Mouse (Mus musculus) layer of hippocampus, adult 9-11 months (tissue): ENCODE data around the gene Ets2.
"Not testable (repeated sequence)": the region's sequence is repeated elsewhere in the genome, so short reads cannot be mapped to it uniquely, and the experiment has no call there.

Source experiments
- DNase-seq: peaks from one replicate; pipeline ENCODE4 v3.0.0; 2022

Gene Ets2

DNA sequence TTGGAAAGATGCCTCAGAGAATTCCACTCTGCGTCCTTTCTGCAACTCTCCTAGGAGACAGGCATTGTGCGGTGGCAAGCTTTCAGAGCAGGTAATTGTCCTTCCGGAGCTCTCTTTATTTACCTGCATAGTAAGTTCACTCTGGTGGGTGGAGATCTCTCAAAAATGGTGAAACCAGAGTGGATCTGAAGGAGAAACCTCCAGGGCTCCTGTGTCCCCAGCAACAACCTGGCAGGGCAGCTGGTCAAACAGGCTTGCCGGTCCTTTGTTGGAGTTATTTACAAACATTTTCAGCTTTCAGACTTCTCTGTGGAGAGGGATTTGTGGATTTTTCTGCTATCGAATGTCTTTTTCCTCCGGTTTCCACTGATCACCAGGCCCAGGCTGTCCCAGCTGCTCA, 34.6 kb downstream of the Ets2 start:
- DNase-seq, result no peak

DNA sequence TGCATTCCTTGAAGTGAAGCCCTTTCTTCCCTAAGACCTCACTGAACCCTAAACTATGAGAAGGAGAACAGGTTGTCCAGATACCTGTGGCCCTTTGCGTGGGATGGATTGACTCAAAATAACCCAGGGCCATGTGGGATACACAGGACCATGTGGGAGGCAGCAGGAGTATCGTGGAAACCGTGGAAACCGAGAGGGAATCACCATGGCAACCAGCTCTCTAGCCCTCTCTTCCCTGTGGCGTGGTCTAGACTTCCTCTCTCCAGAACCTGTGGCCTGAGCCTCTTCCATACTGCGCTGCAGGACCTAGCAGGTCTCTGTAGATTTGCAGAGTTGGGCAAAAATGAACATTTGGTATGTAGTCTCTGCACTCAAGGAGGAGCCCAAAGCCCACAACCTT, 37.6 kb downstream of the Ets2 start:
- DNase-seq, result peak; percentile 75

DNA sequence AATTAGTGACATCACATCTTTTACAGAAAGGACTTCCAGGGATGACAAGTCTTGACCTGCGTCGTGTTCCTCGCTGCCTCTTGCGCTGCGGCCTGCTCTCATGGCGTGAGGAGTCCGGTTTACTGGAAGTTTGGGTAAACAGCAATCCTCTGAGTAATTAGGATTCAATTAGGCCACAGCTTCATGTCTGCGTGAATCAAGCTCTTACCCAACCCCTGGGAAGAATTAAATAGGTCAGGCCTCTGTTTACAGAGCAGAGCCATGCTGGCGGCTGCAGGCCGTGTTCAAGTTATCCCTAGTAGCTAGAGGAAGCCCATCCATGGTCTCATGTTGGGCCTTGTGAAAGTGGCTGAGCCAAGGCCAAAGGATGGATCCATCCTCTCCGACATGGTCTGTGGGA, 39.5 kb downstream of the Ets2 start:
- DNase-seq, result no peak

DNA sequence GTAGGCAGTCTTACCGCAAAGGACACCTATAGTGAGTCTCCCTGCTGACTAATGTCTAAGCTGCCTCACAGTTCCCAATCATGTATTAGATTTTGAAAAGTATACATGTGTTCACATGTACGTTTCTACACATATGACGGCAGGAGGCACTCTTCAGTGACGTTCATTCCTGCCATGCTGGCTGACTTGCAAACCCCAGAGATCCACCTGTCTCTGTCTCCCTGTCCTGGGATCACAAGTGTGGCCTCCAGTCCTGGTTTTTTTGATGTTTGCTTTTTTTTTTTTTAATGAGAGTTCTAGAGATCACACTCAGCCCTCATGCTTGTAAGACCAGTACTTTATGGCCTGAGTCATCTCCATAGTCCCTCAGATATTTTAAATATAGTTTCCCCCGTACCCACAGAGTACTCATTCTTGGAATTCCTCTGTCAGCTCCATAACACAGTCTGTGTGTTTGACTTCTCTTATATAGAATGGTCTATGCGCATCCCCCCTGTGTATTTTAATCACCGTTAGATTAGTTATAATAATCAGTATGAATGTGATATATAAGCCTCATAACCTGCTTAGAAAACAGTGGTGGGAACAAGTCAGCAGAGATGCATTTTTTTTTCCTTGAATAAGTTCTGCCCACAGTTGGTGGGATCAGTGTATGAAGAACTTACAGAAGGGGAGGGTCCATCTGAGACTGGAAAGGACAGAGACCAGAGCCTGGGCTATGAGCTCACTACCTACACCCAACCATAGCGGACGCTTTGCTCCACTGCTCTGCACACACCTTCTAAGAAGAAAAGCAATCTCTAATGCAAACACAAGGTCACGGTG, 40.3 kb downstream of the Ets2 start:
- no peak for DNase-seq

DNA sequence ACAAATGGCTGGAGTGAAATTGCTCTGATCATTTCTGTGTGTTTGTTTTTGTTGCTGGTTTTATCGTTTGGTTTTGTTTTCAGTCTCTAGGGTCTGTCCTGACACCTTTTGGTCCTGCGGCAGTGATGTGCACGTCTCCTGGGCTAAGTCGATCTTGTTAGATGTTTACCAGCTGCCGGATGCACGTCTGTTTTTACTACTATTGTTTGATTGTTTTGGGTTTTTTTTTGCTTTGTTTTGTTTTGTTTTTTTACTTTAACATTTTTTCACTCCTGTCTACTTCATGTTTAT, 40.8 kb downstream of the Ets2 start:
- no peak for DNase-seq

DNA sequence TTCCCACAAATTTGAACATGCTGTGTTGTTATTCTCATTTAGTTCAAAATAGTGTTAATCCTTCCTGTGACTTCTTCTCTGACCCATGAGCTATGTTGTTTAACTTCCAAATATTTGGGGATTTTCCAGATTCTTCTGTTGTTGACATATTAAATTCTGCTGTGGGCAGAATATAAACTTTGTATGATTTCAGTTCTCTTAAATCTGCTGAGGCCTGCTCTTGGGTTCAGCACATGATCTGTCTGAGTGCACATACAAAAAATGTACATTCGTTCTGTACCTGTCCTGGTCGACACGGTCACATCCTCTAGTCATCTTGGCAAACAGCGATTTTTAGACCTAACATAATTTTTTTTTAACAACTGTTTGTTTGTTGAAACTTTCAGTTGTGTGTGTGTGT, 41.2 kb downstream of the Ets2 start:
- DNase-seq, result no peak

DNA sequence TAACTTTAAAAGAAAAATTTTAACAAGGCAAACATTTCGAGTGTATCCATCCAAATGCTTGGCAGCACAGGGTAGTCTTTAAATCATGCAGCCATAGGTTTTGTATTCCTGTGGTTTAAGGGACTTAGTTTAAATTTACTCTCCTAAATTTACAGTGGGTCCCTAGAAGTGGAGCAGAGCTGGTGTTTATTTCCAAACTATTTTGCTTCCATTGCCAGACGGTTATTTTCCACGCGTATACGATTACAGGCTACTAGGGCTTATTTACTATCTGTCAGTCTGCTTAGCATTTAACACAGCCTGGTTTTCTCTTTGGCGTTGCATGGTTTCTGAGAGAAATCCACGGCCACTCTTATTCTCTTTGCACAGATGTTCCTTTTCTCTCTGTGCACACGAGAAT, 42.9 kb downstream of the Ets2 start:
- no peak for DNase-seq

DNA sequence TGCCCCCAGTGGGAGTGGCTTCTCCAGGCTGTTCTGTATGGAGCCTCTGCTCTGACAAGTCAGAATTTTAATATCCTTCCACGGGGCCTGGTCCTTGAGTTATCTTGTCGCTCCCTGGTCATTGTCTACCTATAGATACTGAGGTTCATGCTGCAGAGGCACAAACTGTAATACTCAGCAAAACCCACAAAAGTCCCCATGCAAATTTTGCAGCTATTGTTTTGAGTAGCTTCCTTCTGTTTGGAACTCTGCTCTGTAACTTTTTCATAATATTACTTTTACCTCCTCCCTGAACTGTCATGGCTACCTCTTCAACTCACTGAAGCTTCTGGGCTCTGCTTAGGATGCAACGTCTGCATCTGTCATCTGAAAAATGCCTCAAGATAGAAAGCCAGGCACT, 43.8 kb downstream of the Ets2 start:
- no peak for DNase-seq

DNA sequence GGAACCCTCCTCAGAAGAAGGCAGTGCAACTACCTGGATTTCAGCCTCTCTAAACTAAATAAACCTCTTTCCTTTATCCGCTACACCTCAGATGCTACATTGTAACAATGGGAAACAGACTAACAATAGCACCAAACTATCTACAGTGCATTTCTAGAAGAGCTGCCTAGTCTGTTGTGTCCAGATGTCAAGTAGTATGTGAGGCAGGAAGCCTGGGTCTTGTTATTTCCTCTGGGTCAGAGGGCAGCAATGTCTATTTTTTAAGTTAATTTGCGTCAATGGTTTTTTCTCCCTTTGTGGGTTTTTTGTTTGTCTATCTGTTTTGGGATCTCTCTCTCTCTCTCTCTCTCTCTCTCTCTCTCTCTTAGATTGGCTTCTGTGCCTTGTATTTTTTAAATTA, 44.7 kb downstream of the Ets2 start:
- DNase-seq, result no peak

DNA sequence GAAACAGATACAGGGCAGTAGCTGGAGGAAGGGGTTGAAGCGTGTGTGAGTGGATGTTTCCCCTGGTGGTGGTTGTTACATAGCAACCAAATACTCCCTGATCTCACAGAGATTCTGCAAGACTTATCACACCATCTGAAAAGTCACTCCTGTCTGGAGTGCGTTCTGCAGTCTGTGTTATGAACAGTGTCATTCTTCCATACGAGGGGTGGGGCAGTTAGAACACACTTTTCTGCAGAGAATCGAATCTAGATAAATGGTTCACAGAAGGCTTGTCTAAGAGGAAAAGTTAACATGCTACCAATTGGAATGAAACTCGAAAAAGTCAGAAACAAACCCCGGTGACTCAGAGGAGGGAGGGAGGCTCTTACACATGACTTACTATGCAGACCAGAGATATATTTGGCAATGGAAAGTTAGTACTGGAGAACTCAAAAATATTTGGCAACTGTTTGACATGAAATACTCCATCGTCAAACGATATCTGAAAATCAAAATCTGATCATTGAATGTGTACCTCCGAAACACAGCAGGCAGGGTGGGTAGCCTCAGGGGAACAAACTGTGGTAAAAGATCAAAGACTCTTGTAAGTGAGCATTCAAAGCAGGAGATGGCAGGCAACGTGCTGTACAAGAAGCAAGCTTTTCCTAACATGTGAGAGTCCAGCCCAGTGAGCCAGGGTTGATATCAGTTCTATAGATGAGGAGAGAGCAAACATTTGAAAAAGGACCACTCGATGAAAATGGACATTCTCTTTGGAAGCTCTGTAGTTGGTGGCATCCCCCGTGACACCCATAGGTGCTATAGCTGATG, 47.6 kb downstream of the Ets2 start:
- no peak for DNase-seq

DNA sequence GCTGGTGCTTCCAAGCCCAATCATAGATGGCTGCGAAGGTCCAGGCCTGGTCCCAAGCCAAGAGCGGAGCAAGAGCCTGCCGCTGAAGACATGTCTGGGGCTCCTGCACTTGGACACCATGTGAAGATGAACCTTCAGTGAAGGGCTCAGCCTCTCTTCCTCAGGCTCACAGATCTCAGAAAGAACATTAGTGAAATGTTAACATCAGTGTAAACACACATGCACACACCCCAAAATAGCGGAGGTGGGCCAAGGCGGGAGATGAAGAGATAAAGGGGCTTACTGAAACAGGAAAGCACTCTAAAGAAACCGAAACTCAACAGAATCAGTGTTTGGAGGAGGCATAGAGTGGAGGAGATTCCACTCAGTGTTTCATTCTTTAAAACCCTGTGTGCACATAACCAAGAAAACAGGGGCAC, 48.3 kb downstream of the Ets2 start:
- DNase-seq, result no peak

DNA sequence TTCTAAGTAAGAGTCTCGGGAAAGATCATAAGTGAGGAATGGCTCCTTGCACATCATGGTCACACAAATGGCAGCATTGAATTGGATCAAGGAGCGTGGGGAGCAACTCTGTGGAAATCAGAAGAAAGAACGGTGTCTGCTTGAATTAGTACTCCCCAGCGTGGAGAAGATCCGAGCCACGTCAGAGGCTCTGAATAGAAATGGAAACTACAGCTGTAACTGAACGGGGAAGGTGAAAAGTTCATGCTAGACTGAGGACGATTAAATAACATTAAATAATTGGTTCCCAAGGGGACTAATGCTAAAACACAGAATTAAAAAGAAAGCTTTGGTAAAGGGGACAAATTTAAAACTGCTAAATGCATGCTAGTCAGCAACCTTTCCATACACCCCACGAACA, 50.6 kb downstream of the Ets2 start:
- DNase-seq, result no peak

DNA sequence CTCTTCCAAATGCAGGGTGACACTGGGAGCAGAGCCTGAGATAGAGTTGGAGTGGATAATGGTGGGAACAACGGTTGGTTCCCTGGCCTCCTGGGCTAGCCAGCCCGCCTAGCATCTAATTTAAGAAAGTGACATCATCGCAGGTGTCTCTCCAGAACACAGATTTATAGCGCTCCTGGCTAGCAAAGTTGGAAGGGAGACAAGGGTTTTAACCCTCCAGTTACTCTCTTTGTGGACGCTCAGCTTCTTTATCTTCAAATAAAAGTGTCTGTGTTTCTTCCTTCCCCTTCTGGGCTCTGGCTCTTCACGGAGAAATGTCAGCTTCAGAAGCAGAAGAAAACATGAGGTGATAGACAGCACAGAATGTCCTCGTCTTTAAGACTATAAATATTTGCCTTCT, 51.4 kb downstream of the Ets2 start:
- DNase-seq, result no peak

DNA sequence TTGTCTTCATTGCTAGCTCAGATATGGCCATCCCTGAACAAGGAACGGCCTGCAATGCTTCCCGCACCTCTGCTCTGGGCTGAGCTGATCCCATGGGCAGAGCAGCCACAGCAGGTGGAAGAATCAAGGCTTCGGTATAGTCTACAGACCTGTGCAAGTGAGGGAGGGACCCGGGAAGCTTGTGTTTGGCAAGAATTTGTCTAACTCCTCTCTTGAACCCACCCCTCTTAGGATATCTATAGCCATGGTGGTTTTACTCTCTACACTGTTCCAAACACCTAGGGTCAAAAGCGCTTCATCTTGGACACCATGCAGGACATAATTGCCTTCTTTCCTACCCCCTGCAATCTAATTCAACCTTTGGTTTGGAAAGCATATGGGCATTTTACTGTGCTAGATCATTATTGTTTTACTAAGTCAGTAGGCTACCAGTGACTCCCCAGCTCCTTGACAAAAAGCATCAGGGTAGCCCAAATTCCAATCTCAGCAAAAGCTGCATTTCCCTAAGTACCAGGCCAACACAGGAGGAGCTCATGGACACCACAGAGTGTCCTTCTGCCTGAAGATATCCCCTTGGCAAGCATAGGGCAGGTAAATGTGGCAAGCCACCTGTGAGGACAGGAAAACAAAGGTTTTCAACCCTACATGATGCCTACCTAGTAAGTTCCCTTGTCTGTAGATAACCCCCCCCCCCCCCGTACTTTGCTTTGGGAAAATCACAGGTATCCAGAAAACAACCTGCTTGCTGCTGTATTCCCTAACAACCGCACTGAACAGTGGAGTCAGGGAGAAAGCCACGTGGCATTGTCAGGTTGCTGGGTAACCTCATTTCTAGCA, 57.5 kb downstream of the Ets2 start:
- DNase-seq, result no peak

DNA sequence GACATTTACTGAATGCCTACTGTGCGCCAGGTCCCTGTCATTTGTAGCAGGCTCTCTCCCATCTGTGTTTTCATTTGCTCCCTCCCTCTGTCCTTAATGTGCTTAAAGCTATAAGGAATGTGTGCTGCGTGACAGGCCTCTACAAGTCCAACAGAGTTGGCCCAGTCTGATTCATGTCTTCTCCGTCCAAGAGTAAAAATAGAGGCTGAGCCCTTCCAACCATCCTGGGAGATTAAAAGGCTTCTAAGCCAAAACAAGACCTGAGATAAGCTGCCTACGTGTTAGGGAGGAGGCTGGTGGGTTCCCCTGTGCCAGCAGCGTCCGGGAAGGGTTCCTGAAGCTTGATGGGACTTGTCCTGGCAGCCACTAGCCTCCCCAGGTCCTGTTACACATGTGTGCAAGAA, 58.1 kb downstream of the Ets2 start:
- peak; percentile 22 for DNase-seq

DNA sequence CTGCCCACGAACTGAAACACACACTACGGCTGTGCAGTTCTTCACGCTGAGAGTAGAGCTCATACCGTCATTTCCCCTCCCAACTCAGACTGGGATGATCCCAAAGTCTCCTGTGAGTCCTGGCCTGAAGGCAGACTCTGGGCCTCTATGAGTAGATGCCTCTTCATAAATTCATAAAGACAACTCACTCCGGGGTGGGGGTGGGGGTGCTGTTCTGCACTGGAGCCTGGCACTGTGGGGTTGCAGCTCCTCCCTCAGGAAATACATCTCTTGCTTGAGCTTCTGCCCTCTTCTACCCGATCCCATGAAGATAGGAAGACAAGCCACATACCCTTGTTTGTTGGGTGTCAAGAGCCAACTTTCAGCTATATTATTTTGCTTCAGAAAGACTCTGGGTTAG, 59.9 kb downstream of the Ets2 start:
- DNase-seq, result no peak

DNA sequence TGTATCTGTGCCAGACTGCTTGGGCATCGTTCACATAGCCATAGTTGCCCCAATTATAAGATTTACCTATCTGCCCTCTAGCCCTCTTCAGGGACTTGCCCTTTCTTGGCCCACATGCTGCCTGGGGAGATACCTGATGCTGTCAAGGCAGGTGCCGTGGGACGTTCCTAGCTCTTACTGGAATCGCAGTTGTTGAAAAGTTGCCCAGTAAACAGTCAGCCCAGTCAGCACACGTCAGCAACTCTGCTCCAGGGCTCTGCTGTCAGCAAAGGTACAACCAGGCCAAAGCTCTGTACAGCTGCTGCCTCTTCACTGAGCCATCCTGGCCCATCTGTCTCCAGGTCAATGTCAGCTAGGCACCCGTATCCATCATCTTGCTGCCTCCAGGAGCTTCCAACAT, 61.3 kb downstream of the Ets2 start:
- no peak for DNase-seq

DNA sequence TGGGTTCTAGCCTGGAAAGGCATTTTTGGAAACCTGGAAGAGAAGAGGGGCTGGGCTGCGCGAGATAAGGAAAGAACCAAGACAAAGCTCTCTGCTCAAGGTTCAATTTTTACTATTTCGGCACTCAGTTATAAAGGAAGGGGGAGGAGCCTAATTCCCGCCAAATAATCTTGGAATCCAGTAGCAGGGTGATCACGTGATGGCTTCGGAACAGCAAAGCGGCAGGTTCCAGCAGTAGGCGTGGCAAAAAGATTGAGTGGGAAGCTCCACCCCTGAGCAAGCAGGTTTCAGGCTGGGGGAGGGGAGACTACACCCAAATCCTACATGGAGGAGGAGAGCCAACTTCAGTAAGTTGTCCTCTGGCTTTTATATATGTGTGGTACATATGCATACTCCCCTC, 62.2 kb downstream of the Ets2 start:
- not testable (repeated sequence) for DNase-seq

DNA sequence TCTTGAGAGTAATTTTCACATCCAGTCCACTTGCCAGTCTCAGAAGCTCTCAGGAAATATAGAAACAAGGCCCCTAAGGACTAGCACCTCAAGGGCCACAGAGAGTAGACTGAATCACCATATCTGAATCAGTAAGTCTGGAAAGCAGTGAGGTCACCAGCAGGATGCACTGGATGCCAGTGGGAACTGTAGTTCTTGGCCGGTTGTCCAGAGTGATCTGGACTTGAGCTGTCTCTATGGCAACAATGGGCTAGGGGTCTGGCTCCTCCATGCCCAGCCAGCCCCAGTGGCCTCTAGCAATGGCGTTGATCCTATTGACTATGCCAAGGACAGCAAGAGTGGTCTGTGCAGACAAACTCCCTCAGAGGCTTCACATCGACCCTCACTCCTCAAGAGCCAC, 64.3 kb downstream of the Ets2 start:
- no peak for DNase-seq

DNA sequence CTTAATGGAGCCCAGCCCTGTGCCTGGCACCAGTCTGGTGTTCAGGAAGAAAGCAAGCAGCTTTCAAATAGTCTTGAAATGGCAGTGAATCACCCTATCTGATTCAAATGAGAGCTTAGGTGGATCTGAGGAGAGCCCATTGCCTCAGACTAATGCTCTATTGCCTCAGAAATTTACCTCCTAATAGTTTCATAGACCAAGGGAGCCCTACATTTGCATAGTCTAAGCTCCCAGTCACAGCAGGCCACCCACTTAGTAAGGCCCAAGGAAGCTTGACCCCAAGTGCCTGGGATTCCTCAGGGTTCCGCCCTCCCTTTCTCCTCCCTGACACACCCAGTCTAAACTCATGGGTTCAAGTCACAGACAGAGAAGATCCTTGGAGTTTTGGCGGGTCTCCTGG, 65.4 kb downstream of the Ets2 start:
- DNase-seq, result no peak

DNA sequence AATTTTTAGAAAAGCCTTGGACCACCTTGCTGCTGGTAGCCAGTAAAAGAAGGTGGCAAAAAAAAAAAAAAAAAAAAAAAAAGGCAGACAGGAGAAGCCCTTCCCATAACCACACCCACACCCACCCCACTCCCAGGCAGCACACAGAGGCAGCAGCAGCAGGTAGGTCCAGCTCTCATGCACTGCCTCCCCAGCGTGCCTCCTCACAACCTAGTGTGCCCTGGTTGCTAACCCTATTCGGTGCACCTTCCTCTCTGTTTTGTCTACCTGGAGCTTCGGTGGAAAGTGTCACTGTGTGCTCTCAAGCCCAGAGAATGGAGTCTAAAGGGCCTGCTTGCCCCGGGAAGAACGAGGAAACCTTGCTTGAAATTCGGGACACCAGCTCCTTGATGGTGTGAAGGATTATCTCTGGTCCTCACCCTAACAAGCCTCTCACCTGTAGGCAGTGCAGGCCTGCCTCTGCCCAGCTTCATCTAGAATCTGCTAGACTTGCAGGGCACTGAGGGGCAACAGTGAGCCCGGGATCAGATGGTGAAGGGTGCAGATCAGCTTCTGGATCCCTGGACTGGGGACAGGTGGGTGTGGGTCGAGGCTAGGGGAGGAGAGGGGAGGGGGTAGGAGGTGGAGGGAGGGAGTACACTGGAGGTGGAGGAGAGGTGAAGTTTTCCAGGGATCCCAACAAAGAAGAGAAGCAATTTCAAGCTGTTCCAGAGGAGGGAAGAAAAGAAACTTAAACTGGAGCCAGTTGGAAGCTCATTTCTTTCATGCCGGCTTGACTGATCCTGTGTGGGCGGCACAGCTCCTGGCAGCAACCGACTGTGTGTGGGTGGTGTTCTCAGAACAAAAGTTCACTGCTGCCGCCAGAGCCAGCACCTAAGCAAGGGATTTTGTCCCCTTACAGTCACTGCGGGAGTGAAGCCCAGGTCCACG, 67.5 kb downstream of the Ets2 start:
- DNase-seq, result peak; percentile 86

DNA sequence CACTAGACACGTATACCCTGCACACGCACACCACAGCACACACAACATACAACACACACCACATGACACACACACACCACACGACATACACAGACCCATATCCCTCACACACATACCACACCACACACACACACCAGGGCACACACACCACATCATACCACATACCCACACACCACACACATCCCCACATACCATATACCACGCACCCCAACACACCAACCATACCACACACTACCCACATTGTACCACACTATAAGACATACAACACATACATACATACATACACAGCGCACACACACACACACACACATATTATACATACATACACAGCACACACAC, 68.1 kb downstream of the Ets2 start:
- DNase-seq, result no peak

DNA sequence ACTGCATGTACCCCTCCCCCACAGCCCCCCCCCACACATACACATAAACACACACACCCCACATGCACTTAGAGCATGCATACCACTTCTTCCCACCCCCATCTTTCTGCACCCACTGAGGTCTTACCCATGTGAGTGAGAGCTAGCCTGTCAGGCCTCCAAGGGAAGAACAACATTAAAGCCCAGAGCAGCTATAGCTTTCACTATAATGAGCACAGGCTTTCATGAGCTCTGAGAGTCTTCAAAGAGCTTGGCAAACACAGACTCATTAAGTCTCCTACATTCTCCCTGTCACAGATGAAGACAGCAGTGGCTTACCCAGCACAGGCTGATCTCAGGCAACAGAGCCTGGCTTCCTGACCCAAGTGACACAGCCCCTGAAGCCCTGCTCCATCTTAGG, 68.5 kb downstream of the Ets2 start:
- no peak for DNase-seq
